Mouse (Mus musculus) thymus, adult 18-20 months (tissue): ENCODE results near the gene Slc16a10.

Experiments
- DNase-seq, 2 experiments: peaks; one replicate each; pipeline ENCODE4 v3.0.0; 2022; ENCODE audit warnings: mixed read lengths in 2 of 2

Gene Slc16a10

GRCm38 (mm10) chr10:40105174-40105573 is 36.9 kb downstream of the Slc16a10 start:
- no peak for DNase-seq

- no peak for DNase-seq
These were observed 38.3 kb downstream of the Slc16a10 start for GRCm38 (mm10) chr10:40103790-40104189.

- DNase-seq, result no peak
These were observed 39.1 kb downstream of the Slc16a10 start for GRCm38 (mm10) chr10:40102986-40103385.

GRCm38 (mm10) chr10:40102166-40102565 is 39.9 kb downstream of the Slc16a10 start:
- DNase-seq, result no peak

GRCm38 (mm10) chr10:40098441-40098840 is 43.6 kb downstream of the Slc16a10 start:
- DNase-seq, result no peak

GRCm38 (mm10) chr10:40097519-40097918 is 44.5 kb downstream of the Slc16a10 start:
- no peak for DNase-seq

GRCm38 (mm10) chr10:40094752-40095151 is 47.3 kb downstream of the Slc16a10 start:
- DNase-seq, result no peak

GRCm38 (mm10) chr10:40093526-40093925 is 48.5 kb downstream of the Slc16a10 start:
- no peak for DNase-seq

GRCm38 (mm10) chr10:40091455-40091854 is 50.6 kb downstream of the Slc16a10 start:
- DNase-seq, result no peak

- no peak for DNase-seq
These were observed 51.3 kb downstream of the Slc16a10 start for GRCm38 (mm10) chr10:40090504-40091428.

- no peak for DNase-seq
These were observed 57.5 kb downstream of the Slc16a10 start for GRCm38 (mm10) chr10:40084332-40085093.

GRCm38 (mm10) chr10:40083556-40083955 is 58.5 kb downstream of the Slc16a10 start:
- DNase-seq, result no peak

- DNase-seq, result no peak
These were observed 59.4 kb downstream of the Slc16a10 start for GRCm38 (mm10) chr10:40082668-40083067.

- DNase-seq, result no peak
These were observed 61.5 kb downstream of the Slc16a10 start for GRCm38 (mm10) chr10:40080533-40080932.

- no peak for DNase-seq
These were observed 62.8 kb downstream of the Slc16a10 start for GRCm38 (mm10) chr10:40079256-40079655.

GRCm38 (mm10) chr10:40077960-40078353 is 64.1 kb downstream of the Slc16a10 start:
- DNase-seq, result no peak

- no peak for DNase-seq
These were observed 64.6 kb downstream of the Slc16a10 start for GRCm38 (mm10) chr10:40077346-40077959.

- DNase-seq, result no peak
These were observed 68.5 kb downstream of the Slc16a10 start for GRCm38 (mm10) chr10:40073608-40074007.

GRCm38 (mm10) chr10:40070684-40071083 is 71.4 kb downstream of the Slc16a10 start:
- no peak for DNase-seq

- DNase-seq, result no peak
These were observed 72.8 kb downstream of the Slc16a10 start for GRCm38 (mm10) chr10:40069270-40069669.

GRCm38 (mm10) chr10:40068595-40068994 is 73.5 kb downstream of the Slc16a10 start:
- DNase-seq, result no peak

- DNase-seq, result no peak
These were observed 74.5 kb downstream of the Slc16a10 start for GRCm38 (mm10) chr10:40067529-40067928.

GRCm38 (mm10) chr10:40067071-40067470 is 75.0 kb downstream of the Slc16a10 start:
- no peak for DNase-seq
